Mouse (Mus musculus): ENCODE data around the gene Dnah2. TPM values are rescaled to one million over a fixed set of nuclear protein-coding genes. Genes with fewer than 3 reads are reported as not detected.
"Not testable (repeated sequence)": the region's sequence is repeated elsewhere in the genome, so short reads cannot be mapped to it uniquely, and the experiment has no call there.

The Dnah2 gene
- polyA plus RNA-seq, 1 experiment, result 1.2 TPM

DNA sequence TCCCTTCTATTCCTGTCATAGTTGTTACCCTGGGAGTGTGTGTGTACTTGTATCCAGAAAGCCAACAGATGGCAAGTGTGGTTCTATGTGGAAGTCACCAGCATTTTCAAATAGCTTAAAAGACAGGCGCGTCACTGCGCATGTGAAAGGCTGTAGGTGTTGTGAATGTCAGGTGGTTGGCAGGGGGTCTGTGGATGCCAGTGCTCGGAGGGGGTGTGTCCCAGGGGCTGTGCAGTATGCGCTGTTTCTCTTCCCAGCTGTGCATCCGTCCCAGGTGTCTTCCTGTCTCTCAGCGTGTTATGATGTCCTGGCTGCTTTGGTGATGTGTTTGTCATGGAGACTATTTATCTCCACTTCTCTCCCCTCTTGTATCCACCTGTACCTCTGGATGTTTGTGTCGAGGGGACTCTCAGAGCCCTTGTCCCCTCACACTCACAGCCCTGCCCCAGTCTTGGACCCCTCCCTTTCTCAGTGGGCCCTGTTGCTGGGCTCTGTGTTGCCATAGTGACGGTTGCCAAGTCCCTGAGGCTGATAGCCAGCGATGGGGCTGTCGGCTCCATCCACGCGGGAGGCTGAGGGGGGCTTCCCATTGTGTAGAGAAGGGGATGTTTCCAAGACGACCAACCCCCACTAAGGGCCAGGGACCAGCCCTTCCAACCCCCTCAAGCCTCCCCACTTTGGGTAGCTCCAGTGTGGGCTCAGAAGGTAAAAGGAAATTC, 3.9 kb upstream of the Dnah2 start:
- Histone ChIP-seq H3K36me3 (ENCODE audit: control insufficient read depth, insufficient read depth, low read length, poor library complexity, severe bottlenecking) (no peaks in the 10 kb centered on the region), H3K4me1 (ENCODE audit: control insufficient read depth, insufficient read depth, low read length) (peaks cover 8% of the 10 kb centered on the region), H3K9ac (ENCODE audit: low read depth, poor library complexity, severe bottlenecking) (no peak overlapping the region), H3K27ac (ENCODE audit: insufficient read depth, low read length) (no peak overlapping the region), H3K4me3 (ENCODE audit: low read depth, low read length) (no peak overlapping the region), H3K27me3 (ENCODE audit: control insufficient read depth, insufficient read depth, low read length, poor library complexity, severe bottlenecking) (no peaks in the 10 kb centered on the region), H3K9me3 (replicated peaks; ENCODE audit: control insufficient read depth, insufficient read depth, low read length, poor library complexity, severe bottlenecking) (no peaks in the 10 kb centered on the region)
- TF ChIP-seq EP300 (IDR thresholded peaks at IDR 0.05; ENCODE audit: insufficient read depth, low read depth, low read length), result 0 out of 2 replicates have a peak, but pooled peaks have one; percentile 13
- TF ChIP-seq CTCF (IDR thresholded peaks at IDR 0.05; ENCODE audit: low read depth, low read length), result no peak

DNA sequence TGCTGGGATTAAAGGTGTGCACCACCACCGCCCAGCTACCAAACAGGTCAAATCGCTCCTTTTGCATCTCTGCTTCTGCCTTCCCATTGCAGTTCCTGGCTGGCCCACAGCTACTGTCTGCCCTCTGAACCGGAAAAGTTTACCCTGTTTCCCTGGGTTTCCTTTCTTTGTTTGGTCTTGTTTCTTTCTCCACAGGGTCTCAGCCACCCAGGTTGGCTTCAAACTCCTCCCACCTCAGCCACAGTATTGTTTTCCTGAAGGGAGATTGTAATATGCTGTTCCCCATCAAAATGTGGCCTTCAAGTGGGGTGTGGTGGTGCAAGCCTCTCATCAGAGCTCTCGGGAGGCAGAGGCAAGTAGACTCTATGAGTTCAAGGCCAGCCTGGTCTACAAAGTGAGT, 2.4 kb upstream of the Dnah2 start:
- no peaks in the 10 kb centered on the region for H3K36me3 ChIP-seq (ENCODE audit: control insufficient read depth, insufficient read depth, low read length, poor library complexity, severe bottlenecking)
- TF ChIP-seq POLR2A (IDR thresholded peaks at IDR 0.05; ENCODE audit: insufficient read depth, low read length), result no peak
- TF ChIP-seq CTCF (IDR thresholded peaks at IDR 0.05; ENCODE audit: low read depth, low read length), result no peak
- TF ChIP-seq EP300 (IDR thresholded peaks at IDR 0.05; ENCODE audit: insufficient read depth, low read depth, low read length), result no peak
- no peaks in the 10 kb centered on the region for H3K27me3 ChIP-seq (ENCODE audit: control insufficient read depth, insufficient read depth, low read length, poor library complexity, severe bottlenecking)
- H3K4me3 ChIP-seq (ENCODE audit: low read depth, low read length), result no peak overlapping the region
- H3K9me3 ChIP-seq (replicated peaks; ENCODE audit: control insufficient read depth, insufficient read depth, low read length, poor library complexity, severe bottlenecking), result no peaks in the 10 kb centered on the region
- H3K27ac ChIP-seq (ENCODE audit: insufficient read depth, low read length), result no peak overlapping the region
- no peak overlapping the region for H3K9ac ChIP-seq (ENCODE audit: low read depth, poor library complexity, severe bottlenecking)
- H3K4me1 ChIP-seq (ENCODE audit: control insufficient read depth, insufficient read depth, low read length), result peaks cover 6% of the 10 kb centered on the region

DNA sequence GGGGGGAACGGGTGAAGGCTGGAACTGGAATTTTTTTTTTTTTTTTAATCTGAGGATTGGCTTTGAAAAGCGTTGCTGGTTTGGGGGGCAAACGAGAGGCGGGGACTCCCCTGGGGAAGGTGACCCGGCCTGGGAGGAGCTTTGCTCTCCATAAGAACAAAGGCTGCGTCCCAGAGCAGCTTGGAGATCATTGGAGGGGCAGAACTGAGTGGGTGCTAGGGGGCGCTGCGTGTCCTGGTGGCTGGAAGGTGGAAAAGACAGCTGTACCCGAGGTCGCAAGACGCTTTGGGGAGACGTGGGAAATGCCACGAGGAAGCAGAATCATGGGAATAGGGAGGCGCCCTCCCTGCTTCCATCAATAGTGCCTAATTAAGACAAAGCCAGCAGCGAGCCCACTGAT, 1.8 kb downstream of the Dnah2 start:
- no peaks in the 10 kb centered on the region for H3K27me3 ChIP-seq (ENCODE audit: control insufficient read depth, insufficient read depth, low read length, poor library complexity, severe bottlenecking)
- H3K9ac ChIP-seq (ENCODE audit: low read depth, poor library complexity, severe bottlenecking), result peak overlapping the region; percentile 77
- no peak overlapping the region for H3K27ac ChIP-seq (ENCODE audit: insufficient read depth, low read length)
- H3K4me1 ChIP-seq (ENCODE audit: control insufficient read depth, insufficient read depth, low read length), result peaks cover 6% of the 10 kb centered on the region
- TF ChIP-seq CTCF (IDR thresholded peaks at IDR 0.05; ENCODE audit: low read depth, low read length), result peak; percentile 66
- no peak for TF ChIP-seq EP300 (IDR thresholded peaks at IDR 0.05; ENCODE audit: insufficient read depth, low read depth, low read length)
- H3K36me3 ChIP-seq (ENCODE audit: control insufficient read depth, insufficient read depth, low read length, poor library complexity, severe bottlenecking), result no peaks in the 10 kb centered on the region
- no peaks in the 10 kb centered on the region for H3K9me3 ChIP-seq (replicated peaks; ENCODE audit: control insufficient read depth, insufficient read depth, low read length, poor library complexity, severe bottlenecking)
- peak overlapping the region; percentile 32 for H3K4me3 ChIP-seq (ENCODE audit: low read depth, low read length)

DNA sequence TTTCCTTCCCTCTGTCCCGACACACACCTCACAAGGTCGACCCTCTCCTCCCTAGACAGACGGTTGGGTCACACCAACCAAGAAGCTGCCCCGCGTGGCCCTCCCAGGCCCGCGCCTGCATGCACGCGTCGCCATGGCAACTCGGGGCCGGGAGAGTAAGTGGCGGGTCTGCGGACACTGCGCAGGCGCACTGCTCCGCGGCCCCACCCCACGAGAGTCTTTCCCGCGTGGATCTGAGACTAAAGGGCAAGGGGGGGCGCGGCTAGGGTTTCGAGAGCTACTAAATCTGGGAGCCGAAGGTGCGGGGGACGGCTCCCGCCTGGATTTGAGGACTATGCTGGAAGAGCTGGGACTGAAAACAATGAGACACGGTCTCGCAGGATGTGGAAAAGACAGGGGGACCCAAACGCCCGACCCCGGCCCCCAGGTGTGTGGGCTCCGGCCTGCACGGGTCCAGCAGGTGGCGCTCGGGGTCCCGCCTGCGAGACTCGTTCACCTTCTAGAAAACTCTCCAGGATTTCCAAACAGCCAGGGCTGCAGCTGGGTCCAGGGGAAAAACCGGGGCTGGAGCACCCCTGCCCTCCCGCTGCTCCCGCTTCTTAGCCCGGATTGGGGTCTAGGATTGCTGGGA, 2.4 kb downstream of the Dnah2 start:
- Histone ChIP-seq H3K27me3 (ENCODE audit: control insufficient read depth, insufficient read depth, low read length, poor library complexity, severe bottlenecking) (no peaks in the 10 kb centered on the region), H3K9me3 (replicated peaks; ENCODE audit: control insufficient read depth, insufficient read depth, low read length, poor library complexity, severe bottlenecking) (no peaks in the 10 kb centered on the region), H3K9ac (ENCODE audit: low read depth, poor library complexity, severe bottlenecking) (peak overlapping the region; percentile 77), H3K27ac (ENCODE audit: insufficient read depth, low read length) (no peak overlapping the region), H3K36me3 (ENCODE audit: control insufficient read depth, insufficient read depth, low read length, poor library complexity, severe bottlenecking) (no peaks in the 10 kb centered on the region), H3K4me1 (ENCODE audit: control insufficient read depth, insufficient read depth, low read length) (peaks cover 6% of the 10 kb centered on the region), H3K4me3 (ENCODE audit: low read depth, low read length) (peak overlapping the region; percentile 32)
- TF ChIP-seq CTCF (IDR thresholded peaks at IDR 0.05; ENCODE audit: low read depth, low read length) (peak; percentile 43), EP300 (IDR thresholded peaks at IDR 0.05; ENCODE audit: insufficient read depth, low read depth, low read length) (no peak), POLR2A (IDR thresholded peaks at IDR 0.05; ENCODE audit: insufficient read depth, low read length) (no peak)

DNA sequence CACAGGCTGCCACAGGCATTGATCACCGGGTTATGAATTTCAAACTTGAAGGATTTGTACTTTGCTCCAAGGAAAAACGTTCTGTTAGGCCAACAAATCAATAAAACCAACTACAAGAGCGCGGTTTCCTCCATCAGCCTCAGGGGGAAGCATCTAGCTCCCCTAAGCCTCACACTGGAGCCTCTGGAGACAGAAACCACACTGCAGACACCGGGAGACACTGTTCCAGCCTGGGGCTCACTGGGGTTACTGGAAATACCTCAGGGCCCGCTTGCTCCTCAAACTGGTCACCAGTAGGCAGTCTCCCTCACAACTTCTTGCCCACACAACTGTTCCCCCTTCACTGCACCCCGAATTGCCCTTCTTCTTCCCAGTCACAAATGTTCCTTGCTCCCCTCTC, 3.0 kb downstream of the Dnah2 start:
- peak overlapping the region; percentile 32 for H3K4me3 ChIP-seq (ENCODE audit: low read depth, low read length)
- H3K9ac ChIP-seq (ENCODE audit: low read depth, poor library complexity, severe bottlenecking), result peak overlapping the region; percentile 77; the same call in 1 of the 2 replicates
- H3K36me3 ChIP-seq (ENCODE audit: control insufficient read depth, insufficient read depth, low read length, poor library complexity, severe bottlenecking), result no peaks in the 10 kb centered on the region
- H3K4me1 ChIP-seq (ENCODE audit: control insufficient read depth, insufficient read depth, low read length), result peaks cover 6% of the 10 kb centered on the region
- H3K27me3 ChIP-seq (ENCODE audit: control insufficient read depth, insufficient read depth, low read length, poor library complexity, severe bottlenecking), result no peaks in the 10 kb centered on the region
- no peaks in the 10 kb centered on the region for H3K9me3 ChIP-seq (replicated peaks; ENCODE audit: control insufficient read depth, insufficient read depth, low read length, poor library complexity, severe bottlenecking)
- no peak for TF ChIP-seq EP300 (IDR thresholded peaks at IDR 0.05; ENCODE audit: insufficient read depth, low read depth, low read length)
- TF ChIP-seq CTCF (IDR thresholded peaks at IDR 0.05; ENCODE audit: low read depth, low read length), result no peak
- TF ChIP-seq POLR2A (IDR thresholded peaks at IDR 0.05; ENCODE audit: insufficient read depth, low read length), result no peak
- H3K27ac ChIP-seq (ENCODE audit: insufficient read depth, low read length), result no peak overlapping the region

DNA sequence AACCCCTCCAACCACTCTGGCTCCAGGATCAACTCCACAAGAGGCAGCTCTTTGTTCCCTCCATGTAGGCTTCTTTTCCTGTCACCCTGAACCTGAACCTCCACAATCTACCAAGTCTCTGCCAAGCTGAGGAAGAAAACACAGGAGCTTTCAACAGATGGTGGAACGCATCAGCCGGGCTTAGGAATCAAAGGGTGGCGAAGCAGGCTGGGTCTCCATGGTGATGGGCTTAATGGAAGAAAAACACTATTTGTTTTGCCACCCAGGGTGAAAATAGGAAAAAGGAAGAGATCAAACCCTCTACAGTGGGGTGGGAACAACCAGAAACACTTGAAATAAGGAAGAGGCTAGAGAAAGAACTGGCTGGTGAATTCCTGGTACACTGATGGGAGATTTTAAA, 5.3 kb downstream of the Dnah2 start:
- H3K4me1 ChIP-seq (ENCODE audit: control insufficient read depth, insufficient read depth, low read length), result peaks cover 6% of the 10 kb centered on the region
- TF ChIP-seq POLR2A (IDR thresholded peaks at IDR 0.05; ENCODE audit: insufficient read depth, low read length), result no peak
- no peak for TF ChIP-seq CTCF (IDR thresholded peaks at IDR 0.05; ENCODE audit: low read depth, low read length)
- TF ChIP-seq EP300 (IDR thresholded peaks at IDR 0.05; ENCODE audit: insufficient read depth, low read depth, low read length), result no peak
- no peak overlapping the region for H3K4me3 ChIP-seq (ENCODE audit: low read depth, low read length)
- H3K9me3 ChIP-seq (replicated peaks; ENCODE audit: control insufficient read depth, insufficient read depth, low read length, poor library complexity, severe bottlenecking), result no peaks in the 10 kb centered on the region
- H3K27me3 ChIP-seq (ENCODE audit: control insufficient read depth, insufficient read depth, low read length, poor library complexity, severe bottlenecking), result no peaks in the 10 kb centered on the region
- H3K27ac ChIP-seq (ENCODE audit: insufficient read depth, low read length), result no peak overlapping the region
- no peaks in the 10 kb centered on the region for H3K36me3 ChIP-seq (ENCODE audit: control insufficient read depth, insufficient read depth, low read length, poor library complexity, severe bottlenecking)
- H3K9ac ChIP-seq (ENCODE audit: low read depth, poor library complexity, severe bottlenecking), result no peak overlapping the region

DNA sequence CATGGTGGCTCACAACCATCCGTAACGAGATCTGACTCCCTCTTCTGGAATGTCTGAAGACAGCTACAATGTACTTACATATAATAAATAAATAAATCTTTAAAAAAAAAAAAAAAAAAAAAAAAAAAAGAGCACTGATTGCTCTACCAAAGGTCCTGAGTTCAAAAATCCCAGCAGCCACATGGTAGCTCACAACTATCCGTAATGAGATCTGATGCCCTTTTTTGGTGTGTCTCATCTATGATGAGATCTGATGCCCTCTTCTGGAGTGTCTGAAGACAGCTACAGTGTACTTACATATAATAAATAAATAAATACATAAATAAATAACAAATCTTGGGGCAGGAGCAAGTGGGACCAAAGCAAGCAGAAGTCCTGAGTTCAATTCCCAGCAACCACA, 7.2 kb downstream of the Dnah2 start:
- H3K9me3 ChIP-seq (replicated peaks; ENCODE audit: control insufficient read depth, insufficient read depth, low read length, poor library complexity, severe bottlenecking); H3K27me3 ChIP-seq (ENCODE audit: control insufficient read depth, insufficient read depth, low read length, poor library complexity, severe bottlenecking); H3K27ac ChIP-seq (ENCODE audit: insufficient read depth, low read length); H3K4me1 ChIP-seq (ENCODE audit: control insufficient read depth, insufficient read depth, low read length); H3K4me3 ChIP-seq (ENCODE audit: low read depth, low read length); H3K36me3 ChIP-seq (ENCODE audit: control insufficient read depth, insufficient read depth, low read length, poor library complexity, severe bottlenecking); H3K9ac ChIP-seq (ENCODE audit: low read depth, poor library complexity, severe bottlenecking): not testable (repeated sequence)

Measured in ES-Bruce4 (cell line).